Mouse (Mus musculus): ENCODE results near the gene Fam172a. TPM values are rescaled to one million over a fixed set of nuclear protein-coding genes. Genes with fewer than 3 reads are reported as not detected.

The Fam172a gene
- 3.3 and 3.5 TPM in 2 replicates for polyA plus RNA-seq (2012; rRNA removed)

DNA sequence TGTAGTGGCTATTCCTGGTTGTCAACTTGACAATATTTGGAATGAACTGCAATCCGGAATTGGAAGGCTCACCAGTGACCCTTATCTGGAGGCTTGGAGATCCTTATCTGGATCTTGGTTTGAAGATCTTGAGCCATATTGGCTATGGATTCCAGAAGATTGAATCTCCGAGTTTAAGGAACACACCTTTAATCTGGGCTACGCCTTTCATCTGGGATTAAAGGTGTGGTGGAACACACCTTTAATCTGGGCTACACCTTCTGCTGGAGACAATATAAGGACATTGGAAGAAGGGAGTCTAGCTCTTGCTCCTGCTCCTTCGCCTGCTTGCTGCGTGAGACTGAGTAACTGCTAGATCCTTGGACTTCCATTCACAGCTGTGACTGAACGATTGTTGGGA lies at the start of gene Fam172a:
Fam172a (plus strand) TSS at position 301 of the 400 bp plus-strand sequence.

DNA sequence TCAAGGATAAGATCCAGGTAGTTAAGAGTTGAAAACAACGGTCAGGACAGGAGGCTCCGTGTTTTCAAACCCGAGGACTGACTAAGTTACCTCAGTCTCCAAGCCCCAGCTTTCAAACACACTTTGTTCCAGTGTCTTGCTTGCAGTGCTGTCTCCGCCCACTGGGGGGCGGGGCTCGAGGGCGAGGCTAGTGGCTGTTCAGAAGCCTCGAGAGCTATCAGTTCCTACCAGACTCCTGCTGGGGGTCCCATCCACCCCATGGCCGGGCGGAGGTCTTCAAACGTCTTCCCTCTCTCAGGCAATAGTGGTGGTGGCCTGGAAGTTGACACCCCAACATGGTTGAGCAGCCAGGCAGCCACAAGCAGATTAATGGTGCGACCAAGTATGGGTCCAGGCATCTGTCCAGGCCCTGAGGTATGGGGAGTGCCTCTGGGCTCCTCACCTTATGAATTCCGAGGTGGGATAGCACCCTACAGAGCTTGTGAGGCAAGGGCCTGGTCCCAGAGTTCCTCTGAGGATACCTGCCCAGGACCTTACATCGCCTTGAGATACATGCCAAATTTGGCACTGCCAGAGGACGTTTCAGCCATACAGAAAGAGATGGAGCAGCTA lies 323.0 kb downstream of the Fam172a start, which contains the start of gene Pou5f2:
Pou5f2 (plus strand) TSS at position 220 of the 612 bp plus-strand sequence.

DNA sequence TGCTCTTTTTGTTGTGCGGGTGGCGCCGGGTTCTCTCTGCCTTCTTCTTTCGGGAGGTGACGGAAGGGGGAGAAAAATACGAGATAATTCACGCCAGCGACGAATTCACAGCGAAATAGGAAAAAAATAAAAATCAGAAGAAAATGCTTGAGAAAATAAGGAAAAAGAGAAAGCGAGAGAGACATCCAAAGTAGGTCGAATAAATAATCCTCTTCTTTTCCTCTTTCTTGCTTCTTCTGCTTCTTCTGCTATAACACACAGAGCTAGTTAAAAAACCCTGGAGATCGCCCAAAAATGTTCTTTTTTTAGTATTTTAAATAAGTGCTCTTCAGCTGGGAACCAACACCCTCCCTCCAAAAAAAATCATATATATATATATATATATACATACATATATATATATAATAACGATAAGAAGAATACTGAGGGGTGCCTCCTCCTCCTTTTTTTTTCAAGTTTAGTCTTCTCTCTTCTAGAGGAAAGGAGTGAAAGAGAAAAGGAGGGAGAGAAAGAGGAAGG lies 497.9 kb downstream of the Fam172a start, which contains the start of gene Nr2f1:
Nr2f1 (minus strand) TSS at position 116 of the 519 bp plus-strand sequence.

